Mouse (Mus musculus) cortical plate, adult 2 months (tissue): ENCODE measurements around the gene Rfx5. TPM values are rescaled to one million over a fixed set of nuclear protein-coding genes. Genes with fewer than 3 reads are reported as not detected.
A peak's percentile ranks its signal among the peaks of the same experiment; 100 is the strongest.
"Not testable (repeated sequence)": the region's sequence is repeated elsewhere in the genome, so short reads cannot be mapped to it uniquely, and the experiment has no call there.

Experiments used
- H3K27ac ChIP-seq: fragments of 200-500 bp; 2 replicates; pipeline ENCODE4 v1.5.1; 2012; ENCODE audit warnings: low read length, control low read depth, inconsistent platforms; ENCODE audit not compliant: insufficient read depth
- H3K4me1 ChIP-seq: fragments of 200-500 bp; 2 replicates; pipeline ENCODE4 v1.6.1; 2011; ENCODE audit warnings: low read length; ENCODE audit not compliant: control insufficient read depth, insufficient read depth
- H3K4me3 ChIP-seq: fragments of 200-500 bp; 2 replicates; pipeline ENCODE4 v1.5.1; 2011; ENCODE audit warnings: mild to moderate bottlenecking, low read length, control low read depth; ENCODE audit not compliant: insufficient read depth
- CTCF ChIP-seq: fragments of 200-500 bp; IDR thresholded peaks from 2 replicates; pipeline ENCODE4 v1.5.1; 2011; ENCODE audit warnings: mild to moderate bottlenecking, control low read depth, low read length; ENCODE audit not compliant: insufficient read depth; ENCODE audit errors: extremely low read depth
- POLR2A ChIP-seq: fragments of 200-500 bp; IDR thresholded peaks from 2 replicates; pipeline ENCODE4 v1.6.1; 2011; ENCODE audit warnings: mild to moderate bottlenecking, low read length, control low read depth; ENCODE audit not compliant: insufficient read depth; ENCODE audit errors: extremely low read depth
- polyA plus RNA-seq: library from polyadenylated mRNA; depleted of rRNA; stranded (reverse); fragments of >200 nt; gene quantifications from 2 replicates; pipeline ENCODE4 v1.2.3, GENCODE M21; 2012; rRNA removed

The Rfx5 gene
- polyA plus RNA-seq: 24.3 and 26.4 TPM in 2 replicates

DNA sequence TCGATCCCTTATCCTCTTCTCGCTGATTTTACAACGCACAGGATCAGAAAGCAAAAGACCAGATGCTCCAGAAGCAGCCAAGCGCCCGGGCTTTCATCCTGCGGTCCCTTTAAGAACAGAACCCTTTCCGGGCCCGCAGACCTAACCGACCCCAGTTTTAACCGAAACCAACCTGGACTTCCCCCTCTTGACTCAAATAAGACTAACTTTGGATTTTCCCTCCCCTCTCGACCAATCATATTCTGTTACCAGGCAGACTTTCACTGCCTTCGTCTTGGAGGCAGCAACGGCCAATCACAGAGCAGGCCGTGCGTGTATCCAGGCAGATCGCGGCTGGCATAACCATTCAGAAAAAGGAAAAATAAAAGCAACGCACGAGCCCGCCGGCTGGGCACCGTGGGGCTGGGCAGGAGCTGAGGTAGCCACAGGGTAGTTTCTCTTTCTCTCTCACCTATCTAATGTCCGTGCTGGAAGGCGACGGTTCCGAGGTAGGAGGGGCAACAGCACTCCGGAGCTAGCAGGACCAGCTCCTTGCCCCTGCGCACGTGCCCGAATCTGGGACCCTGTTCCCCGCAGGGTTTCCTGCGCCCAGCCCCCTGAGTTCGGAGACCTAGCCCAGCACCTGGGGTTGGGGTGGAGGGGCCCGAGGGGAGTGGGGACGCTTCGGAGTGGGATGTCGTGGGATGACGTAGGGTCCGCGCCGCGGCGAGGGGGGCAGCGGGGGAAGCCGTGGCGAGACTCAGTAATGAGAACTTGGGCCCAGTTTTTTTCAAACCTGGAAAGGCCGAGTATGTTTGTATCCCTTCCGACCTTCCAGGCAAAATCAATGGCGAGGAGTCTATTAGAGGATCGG lies at the start of gene Rfx5:
Rfx5 (plus strand) TSS at position 312 of the 853 bp plus-strand sequence.
- Histone ChIP-seq H3K4me1 (0 out of 2 replicates have a peak, but pooled peaks cover 2% of the 10 kb centered on the region), H3K27ac (peak within 1 kb of the TSS; percentile 61; the same call in 1 of the 2 replicates), H3K4me3 (peak within 1 kb of the TSS; percentile 65)
- no peak for TF ChIP-seq CTCF
- TF ChIP-seq POLR2A: no peak

DNA sequence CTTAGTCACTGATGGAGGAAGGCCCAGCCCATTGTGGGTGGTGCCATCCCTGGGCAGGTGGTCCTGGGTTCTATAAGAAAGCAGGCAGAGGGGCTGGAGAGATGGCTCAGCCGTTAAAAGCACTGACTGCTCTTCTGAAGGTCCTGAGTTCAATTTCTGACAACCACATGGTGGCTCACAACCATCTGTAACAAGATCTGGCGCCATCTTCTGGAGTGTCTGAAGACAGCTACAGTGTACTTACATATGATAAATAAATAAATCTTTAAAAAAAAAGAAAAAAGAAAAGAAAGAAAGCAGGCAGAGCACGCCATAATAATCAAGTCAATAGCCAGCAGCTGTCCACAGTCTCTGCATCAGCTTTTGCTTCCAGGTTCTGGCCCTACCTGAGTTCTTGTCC lies 49.1 kb upstream of the Rfx5 start:
- H3K4me3 ChIP-seq, H3K27ac ChIP-seq, H3K4me1 ChIP-seq: not testable (repeated sequence)

GRCm38 (mm10) chr3:94906482-94906881 lies 47.4 kb upstream of the Rfx5 start:
- Histone ChIP-seq H3K4me1 (no peaks in the 10 kb centered on the region), H3K4me3 (no peak overlapping the region), H3K27ac (no peak overlapping the region)
- TF ChIP-seq POLR2A: no peak
- TF ChIP-seq CTCF: no peak

GRCm38 (mm10) chr3:94911050-94911693 lies 42.7 kb upstream of the Rfx5 start:
- H3K4me1 ChIP-seq: no peaks in the 10 kb centered on the region
- no peak overlapping the region for H3K4me3 ChIP-seq
- TF ChIP-seq CTCF (no peak), POLR2A (no peak)
- no peak overlapping the region for H3K27ac ChIP-seq

- Histone ChIP-seq H3K4me3 (no peak overlapping the region), H3K4me1 (peaks cover 4% of the 10 kb centered on the region), H3K27ac (no peak overlapping the region)
- TF ChIP-seq POLR2A (no peak), CTCF (no peak)
Measured at GRCm38 (mm10) chr3:94913801-94914200, 40.1 kb upstream of the Rfx5 start.

DNA sequence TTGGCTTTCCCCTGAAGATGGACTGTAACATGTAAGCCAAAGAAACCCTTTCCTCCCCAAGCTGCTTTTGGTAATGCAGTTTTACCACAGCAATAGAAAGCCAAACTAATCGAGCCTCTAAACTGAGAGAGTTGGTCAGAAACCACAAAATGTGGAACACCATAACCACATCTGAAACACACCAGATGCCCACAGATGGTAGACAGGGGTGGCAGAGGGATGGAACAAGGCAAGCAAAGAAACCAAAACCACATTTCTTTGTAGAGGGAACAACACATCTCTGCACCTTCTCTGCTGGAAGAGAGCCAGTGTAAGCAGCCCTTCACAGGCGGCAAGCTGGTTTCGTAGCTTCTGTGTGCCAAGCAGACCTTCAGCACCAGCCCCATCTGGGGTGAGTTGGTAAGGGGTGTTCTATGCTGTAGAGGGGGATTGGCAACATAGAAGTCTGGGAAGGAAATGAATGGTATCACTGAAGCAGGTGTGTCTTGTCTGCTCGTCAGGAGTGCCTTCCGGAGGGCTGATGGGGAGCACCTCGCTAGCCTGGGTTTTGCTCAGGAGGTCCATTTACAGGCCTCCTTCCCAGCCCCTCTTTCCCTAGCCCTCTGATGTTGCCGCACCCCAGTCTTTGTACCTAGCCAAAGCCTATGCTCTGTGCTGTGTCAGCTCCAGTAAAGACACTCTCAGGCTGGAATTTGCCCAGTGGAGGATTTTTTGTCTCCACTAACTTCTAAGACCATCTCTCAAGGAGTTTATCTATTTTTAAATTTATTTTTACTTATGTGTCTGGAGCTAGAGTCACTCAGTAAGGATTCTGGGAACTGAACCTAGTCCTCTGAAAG lies 37.8 kb upstream of the Rfx5 start:
- TF ChIP-seq POLR2A: no peak
- no peak for TF ChIP-seq CTCF
- H3K4me3 ChIP-seq: no peak overlapping the region

DNA sequence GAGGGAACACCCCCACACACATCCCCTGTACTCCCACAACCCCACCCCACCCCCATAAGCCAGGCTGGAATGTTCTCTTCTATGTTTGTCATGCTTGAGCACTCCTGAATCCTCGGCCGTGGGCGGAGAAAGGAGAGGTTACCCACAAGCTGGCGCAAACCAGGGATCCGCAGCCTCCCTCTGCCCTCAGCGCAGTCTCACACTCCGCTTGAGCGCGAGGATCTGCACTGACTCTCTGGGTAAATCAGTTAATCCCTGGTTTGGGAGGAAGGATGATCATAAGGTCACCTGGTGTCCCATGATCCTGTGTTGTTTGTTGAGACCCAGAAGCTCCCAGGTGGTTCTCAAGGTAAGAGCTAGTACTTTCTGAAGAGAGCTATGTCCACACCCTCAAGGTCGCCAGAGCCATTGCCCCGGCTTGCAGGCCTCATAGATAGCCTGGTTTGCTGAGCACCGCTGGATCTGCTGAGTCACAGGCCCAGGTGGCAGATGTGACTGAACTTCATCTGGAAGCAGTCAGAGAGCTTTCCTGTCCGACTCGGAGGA lies 36.0 kb upstream of the Rfx5 start:
- no peak for TF ChIP-seq POLR2A
- no peak for TF ChIP-seq CTCF
- Histone ChIP-seq H3K4me3 (no peak overlapping the region), H3K27ac (no peak overlapping the region), H3K4me1 (peaks cover 4% of the 10 kb centered on the region)

More for the DNA sequence above, 37.8 kb upstream of the Rfx5 start:
- Histone ChIP-seq H3K27ac (no peak overlapping the region), H3K4me1 (peaks cover 4% of the 10 kb centered on the region)

- peaks cover 4% of the 10 kb centered on the region for H3K4me1 ChIP-seq
- H3K27ac ChIP-seq: no peak overlapping the region
- no peak overlapping the region for H3K4me3 ChIP-seq
- TF ChIP-seq POLR2A: no peak
- TF ChIP-seq CTCF: no peak
Measured at GRCm38 (mm10) chr3:94918845-94919244, 35.0 kb upstream of the Rfx5 start.

- no peak overlapping the region for H3K27ac ChIP-seq
- no peak overlapping the region for H3K4me3 ChIP-seq
- no peak for TF ChIP-seq CTCF
- TF ChIP-seq POLR2A: no peak
- peaks cover 4% of the 10 kb centered on the region for H3K4me1 ChIP-seq
Measured at GRCm38 (mm10) chr3:94921104-94921503, 32.8 kb upstream of the Rfx5 start.
